Mouse (Mus musculus) brain, embryonic 14.5 days (tissue): ENCODE measurements around the gene Nrm.

ENCODE experiments used
- CTCF ChIP-seq: fragments of 200-500 bp; IDR thresholded peaks from 2 replicates; pipeline ENCODE4 v1.5.1; 2012; ENCODE audit warnings: inconsistent platforms, mild to moderate bottlenecking, moderate library complexity, borderline replicate concordance; ENCODE audit not compliant: insufficient read depth, insufficient read length; ENCODE audit errors: extremely low read depth
- POLR2A ChIP-seq: fragments of 200-500 bp; IDR thresholded peaks from 2 replicates; pipeline ENCODE4 v1.6.1; 2012; ENCODE audit warnings: mild to moderate bottlenecking, inconsistent platforms, borderline replicate concordance; ENCODE audit not compliant: poor library complexity, insufficient read depth, insufficient read length, severe bottlenecking; ENCODE audit errors: extremely low read depth

GRCm38 (mm10) chr17:35866911-35867890 lies 6.1 kb downstream of the Nrm start:
- TF ChIP-seq POLR2A (no peak), CTCF (0 out of 2 replicates have a peak, but pooled peaks have one; percentile 0)
